Mouse (Mus musculus): Measurements from ENCODE around the gene Htr5b. TPM values are rescaled to one million over a fixed set of nuclear protein-coding genes. Genes with fewer than 3 reads are reported as not detected.
A peak's percentile ranks its signal among the peaks of the same experiment; 100 is the strongest.

Gene Htr5b
- total and polyA plus RNA-seq, 3 experiments = 0.11 TPM; not detected in 2

DNA sequence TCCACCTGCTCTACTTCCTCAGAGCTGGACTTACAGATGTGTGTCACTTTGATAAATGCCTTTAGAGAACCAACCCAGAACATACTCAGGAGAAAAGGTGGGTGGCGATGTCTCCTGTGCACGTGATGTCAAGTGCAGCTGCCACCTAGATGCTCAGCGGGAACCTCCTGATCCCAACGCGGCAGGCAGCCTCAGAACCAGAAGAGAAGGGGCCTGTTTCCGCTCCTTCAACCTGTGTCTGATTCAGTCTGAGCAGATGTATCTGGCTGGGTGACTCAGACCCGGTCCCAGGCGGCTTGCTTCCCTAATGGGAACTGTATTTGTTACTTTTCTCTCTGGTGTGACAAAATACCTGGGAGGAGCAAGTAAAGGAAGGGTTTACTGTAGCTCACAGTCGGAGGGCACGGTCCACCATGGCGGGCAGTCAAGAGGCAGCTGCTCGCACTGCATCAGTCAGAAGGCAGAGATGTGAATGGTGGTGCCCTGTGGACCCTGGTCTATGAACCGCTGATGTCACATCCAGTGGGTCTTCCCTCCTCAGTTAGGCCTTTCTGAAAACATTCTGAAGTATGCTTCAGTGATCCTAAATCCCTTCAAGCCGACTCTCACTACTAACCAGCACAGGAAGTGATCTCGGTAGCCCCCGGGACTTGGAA is 22.7 kb upstream of the Htr5b start:
- no peak overlapping the region for H3K4me3 ChIP-seq (ENCODE audit: low read depth, low read length)
- TF ChIP-seq POLR2AphosphoS5 (IDR thresholded peaks at IDR 0.05; ENCODE audit: insufficient replicate concordance, low read depth, low read length) = 0 out of 2 replicates have a peak, but pooled peaks have one; percentile 28
- no peak for TF ChIP-seq TAL1 (conservative IDR thresholded peaks at IDR 0.05; ENCODE audit: low read depth, low read length)
- peaks cover 4% of the 10 kb centered on the region for H3K27me3 ChIP-seq (ENCODE audit: insufficient read depth, low read length)
- no peak for ATAC-seq (ENCODE audit: extremely low read depth, insufficient number of reproducible peaks, low FRiP score, poor library complexity, severe bottlenecking)
- no peak for DNase-seq (ENCODE audit: low spot score)
- no peaks in the 10 kb centered on the region for H3K9me3 ChIP-seq (replicated peaks)
- H3K36me3 ChIP-seq (replicated peaks) = peaks cover 57% of the 10 kb centered on the region
- no peaks in the 10 kb centered on the region; the same call in 1 of the 2 replicates for H3K4me1 ChIP-seq (ENCODE audit: insufficient read depth, low read depth, low read length)

DNA sequence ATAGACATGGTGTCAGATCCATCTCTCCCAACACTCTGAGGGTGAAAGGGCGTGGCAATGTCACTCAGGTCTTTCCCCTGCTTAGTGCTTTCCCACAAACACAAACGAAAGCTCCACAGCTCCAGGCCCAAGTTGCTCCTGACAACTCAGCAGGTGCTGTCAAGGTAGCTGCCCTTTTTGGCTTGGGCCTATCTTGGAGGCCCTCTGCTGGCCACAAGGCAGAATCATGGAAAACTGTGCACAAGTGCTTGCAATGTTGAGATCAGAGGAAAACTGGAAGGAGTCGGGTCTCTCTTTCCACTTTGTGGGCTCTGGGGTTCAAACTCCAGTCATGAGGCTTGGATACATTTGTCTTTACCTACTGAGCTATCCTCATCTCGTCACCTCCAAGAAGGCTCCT is 21.2 kb upstream of the Htr5b start:
- no peaks in the 10 kb centered on the region; the same call in 1 of the 2 replicates for H3K4me1 ChIP-seq (ENCODE audit: insufficient read depth, low read depth, low read length)
- ATAC-seq (ENCODE audit: extremely low read depth, insufficient number of reproducible peaks, low FRiP score, poor library complexity, severe bottlenecking) = no peak
- H3K4me3 ChIP-seq (ENCODE audit: low read depth, low read length) = no peak overlapping the region
- peaks cover 43% of the 10 kb centered on the region for H3K36me3 ChIP-seq (replicated peaks)
- TF ChIP-seq POLR2AphosphoS5 (IDR thresholded peaks at IDR 0.05; ENCODE audit: insufficient replicate concordance, low read depth, low read length) = no peak
- TF ChIP-seq GATA2 (IDR thresholded peaks at IDR 0.05; ENCODE audit: borderline replicate concordance, low read depth, low read length) = no peak
- TF ChIP-seq TAL1 (conservative IDR thresholded peaks at IDR 0.05; ENCODE audit: low read depth, low read length) = no peak
- TF ChIP-seq GATA1 (IDR thresholded peaks at IDR 0.05; ENCODE audit: borderline replicate concordance, low read length) = no peak
- TF ChIP-seq CTCF (IDR thresholded peaks at IDR 0.05; ENCODE audit: low read depth, low read length) = no peak
- no peaks in the 10 kb centered on the region for H3K9me3 ChIP-seq (replicated peaks)
- DNase-seq (ENCODE audit: low spot score) = no peak
- H3K27me3 ChIP-seq (ENCODE audit: insufficient read depth, low read length) = peaks cover 12% of the 10 kb centered on the region

DNA sequence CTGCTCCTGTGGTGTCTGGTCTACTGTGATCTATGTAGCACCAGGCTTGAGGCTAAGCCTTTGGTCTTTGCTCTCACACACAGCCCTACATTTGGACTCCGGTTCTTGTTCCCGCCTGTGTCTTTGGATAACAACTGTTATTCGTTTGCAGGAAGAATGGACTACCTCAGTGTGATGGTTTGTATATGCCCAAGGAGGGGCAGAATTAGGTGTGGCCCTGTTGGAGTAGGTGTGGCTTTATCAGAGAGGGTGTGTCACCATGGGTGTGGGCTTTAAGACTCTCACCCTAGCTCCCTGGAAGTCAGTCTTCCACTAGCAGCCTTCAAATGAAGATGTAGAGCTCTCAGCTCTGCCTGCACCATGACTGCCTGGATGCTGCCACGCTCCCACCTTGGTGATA is 20.4 kb upstream of the Htr5b start:
- Histone ChIP-seq H3K9me3 (replicated peaks) (no peaks in the 10 kb centered on the region), H3K36me3 (replicated peaks) (peaks cover 37% of the 10 kb centered on the region), H3K4me3 (ENCODE audit: low read depth, low read length) (no peak overlapping the region), H3K4me1 (ENCODE audit: insufficient read depth, low read depth, low read length) (no peaks in the 10 kb centered on the region; the same call in 1 of the 2 replicates), H3K27me3 (ENCODE audit: insufficient read depth, low read length) (peaks cover 12% of the 10 kb centered on the region)
- no peak for DNase-seq (ENCODE audit: low spot score)
- TF ChIP-seq POLR2AphosphoS5 (IDR thresholded peaks at IDR 0.05; ENCODE audit: insufficient replicate concordance, low read depth, low read length) = no peak
- no peak for TF ChIP-seq CTCF (IDR thresholded peaks at IDR 0.05; ENCODE audit: low read depth, low read length)
- no peak for TF ChIP-seq TAL1 (conservative IDR thresholded peaks at IDR 0.05; ENCODE audit: low read depth, low read length)
- TF ChIP-seq GATA2 (IDR thresholded peaks at IDR 0.05; ENCODE audit: borderline replicate concordance, low read depth, low read length) = no peak
- no peak for TF ChIP-seq GATA1 (IDR thresholded peaks at IDR 0.05; ENCODE audit: borderline replicate concordance, low read length)
- ATAC-seq (ENCODE audit: extremely low read depth, insufficient number of reproducible peaks, low FRiP score, poor library complexity, severe bottlenecking) = no peak

DNA sequence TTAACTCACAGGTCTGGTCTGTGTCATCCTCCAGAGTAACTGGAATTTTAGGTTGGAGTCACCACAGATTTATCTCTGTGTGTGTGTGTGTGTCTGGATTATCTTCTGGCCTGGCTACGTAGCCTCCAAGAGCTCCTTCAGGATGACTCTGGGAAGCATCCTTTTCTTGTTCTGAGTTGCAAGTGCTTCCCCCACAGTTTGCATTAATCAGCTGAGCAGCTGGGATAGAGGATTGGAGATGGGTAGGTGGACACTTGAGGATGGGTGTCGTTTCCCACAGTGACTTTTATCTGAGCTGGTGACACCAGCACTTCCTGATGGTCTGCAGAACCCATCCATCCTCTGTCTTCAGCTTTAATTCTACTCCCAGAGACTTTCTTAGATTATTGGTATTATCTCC is 18.6 kb upstream of the Htr5b start:
- Histone ChIP-seq H3K27me3 (ENCODE audit: insufficient read depth, low read length) (peaks cover 12% of the 10 kb centered on the region), H3K36me3 (replicated peaks) (peaks cover 20% of the 10 kb centered on the region), H3K4me1 (ENCODE audit: insufficient read depth, low read depth, low read length) (no peaks in the 10 kb centered on the region; the same call in 1 of the 2 replicates), H3K4me3 (ENCODE audit: low read depth, low read length) (no peak overlapping the region), H3K9me3 (replicated peaks) (no peaks in the 10 kb centered on the region)
- no peak for DNase-seq (ENCODE audit: low spot score)
- no peak for ATAC-seq (ENCODE audit: extremely low read depth, insufficient number of reproducible peaks, low FRiP score, poor library complexity, severe bottlenecking)
- TF ChIP-seq GATA2 (IDR thresholded peaks at IDR 0.05; ENCODE audit: borderline replicate concordance, low read depth, low read length) (no peak), GATA1 (IDR thresholded peaks at IDR 0.05; ENCODE audit: borderline replicate concordance, low read length) (no peak), POLR2AphosphoS5 (IDR thresholded peaks at IDR 0.05; ENCODE audit: insufficient replicate concordance, low read depth, low read length) (no peak), CTCF (IDR thresholded peaks at IDR 0.05; ENCODE audit: low read depth, low read length) (no peak)

DNA sequence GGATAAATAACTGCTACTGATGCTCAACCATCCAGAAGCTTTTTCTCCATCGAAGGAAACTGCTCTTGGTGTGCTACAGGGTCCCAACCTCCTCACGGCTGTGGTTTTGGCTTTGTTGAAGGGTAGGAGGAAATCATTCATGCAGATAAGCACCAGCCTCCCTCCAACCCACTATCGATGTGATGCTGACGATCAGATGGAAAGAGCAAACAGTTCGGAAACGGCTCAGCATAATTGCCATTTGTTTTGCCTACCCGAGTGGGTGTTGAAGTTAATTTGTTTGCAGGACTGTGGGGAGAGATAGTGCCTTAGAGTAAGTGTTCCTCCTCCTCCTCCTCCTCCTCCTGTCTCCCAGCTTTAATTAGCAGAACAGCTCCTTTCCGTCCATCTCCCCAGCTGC is 12.1 kb upstream of the Htr5b start:
- Histone ChIP-seq H3K36me3 (replicated peaks) (no peaks in the 10 kb centered on the region), H3K4me3 (ENCODE audit: low read depth, low read length) (no peak overlapping the region), H3K27me3 (ENCODE audit: insufficient read depth, low read length) (peaks cover 4% of the 10 kb centered on the region), H3K9me3 (replicated peaks) (no peaks in the 10 kb centered on the region), H3K4me1 (ENCODE audit: insufficient read depth, low read depth, low read length) (no peaks in the 10 kb centered on the region)
- ATAC-seq (ENCODE audit: extremely low read depth, insufficient number of reproducible peaks, low FRiP score, poor library complexity, severe bottlenecking) (no peak), DNase-seq (ENCODE audit: low spot score) (no peak)
- no peak for TF ChIP-seq CTCF (IDR thresholded peaks at IDR 0.05; ENCODE audit: low read depth, low read length)
- no peak for TF ChIP-seq GATA1 (IDR thresholded peaks at IDR 0.05; ENCODE audit: borderline replicate concordance, low read length)
- TF ChIP-seq TAL1 (conservative IDR thresholded peaks at IDR 0.05; ENCODE audit: low read depth, low read length) = no peak
- TF ChIP-seq GATA2 (IDR thresholded peaks at IDR 0.05; ENCODE audit: borderline replicate concordance, low read depth, low read length) = no peak

DNA sequence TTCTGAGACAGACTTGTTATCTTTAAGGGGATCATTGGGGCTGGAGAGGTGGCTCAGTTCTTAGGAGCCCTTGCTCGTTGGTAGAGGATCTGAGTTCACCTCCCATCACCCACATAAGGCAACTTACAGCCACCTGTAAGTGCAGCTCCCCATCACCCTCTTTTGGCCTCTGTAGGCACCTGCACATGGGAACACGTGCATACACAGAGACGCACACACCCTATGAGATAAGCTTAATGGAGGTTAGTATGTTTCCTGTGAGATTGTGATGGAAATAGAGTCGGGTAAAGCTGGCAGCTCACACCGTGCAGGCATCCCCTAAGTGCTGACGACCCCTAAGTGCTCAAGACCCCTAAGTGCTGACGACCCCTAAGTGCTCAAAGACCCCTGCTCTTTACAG is 3.2 kb upstream of the Htr5b start:
- ATAC-seq (ENCODE audit: extremely low read depth, insufficient number of reproducible peaks, low FRiP score, poor library complexity, severe bottlenecking) = no peak
- DNase-seq (ENCODE audit: low spot score) = no peak
- H3K4me3 ChIP-seq (ENCODE audit: low read depth, low read length) = no peak overlapping the region
- no peaks in the 10 kb centered on the region; the same call in 1 of the 2 replicates for H3K4me1 ChIP-seq (ENCODE audit: insufficient read depth, low read depth, low read length)
- H3K9me3 ChIP-seq (replicated peaks) = peaks cover 4% of the 10 kb centered on the region
- no peak for TF ChIP-seq CTCF (IDR thresholded peaks at IDR 0.05; ENCODE audit: low read depth, low read length)
- no peak for TF ChIP-seq TAL1 (conservative IDR thresholded peaks at IDR 0.05; ENCODE audit: low read depth, low read length)
- TF ChIP-seq GATA1 (IDR thresholded peaks at IDR 0.05; ENCODE audit: borderline replicate concordance, low read length) = no peak
- H3K36me3 ChIP-seq (replicated peaks) = no peaks in the 10 kb centered on the region
- peaks cover 8% of the 10 kb centered on the region; the same call in 1 of the 2 replicates for H3K27me3 ChIP-seq (ENCODE audit: insufficient read depth, low read length)
